Mouse (Mus musculus): ENCODE measurements around the gene Lrrc1. TPM values are rescaled to one million over a fixed set of nuclear protein-coding genes. Genes with fewer than 3 reads are reported as not detected.

Lrrc1 gene
- polyA plus RNA-seq, 1 experiment from 2014 or later, result 6.8 TPM

GRCm38 (mm10) chr9:77469791-77470607, 74.7 kb downstream of the Lrrc1 start:
- Histone ChIP-seq H3K27me3 (replicated peaks) (no peaks in the 10 kb centered on the region), H3K4me2 (replicated peaks) (no peak overlapping the region), H3K36me3 (no peaks in the 10 kb centered on the region), H3K4me3 (no peak overlapping the region), H3K9me3 (no peaks in the 10 kb centered on the region), H3K27ac (no peak overlapping the region), H3K4me1 (peaks cover 6% of the 10 kb centered on the region), H3K9ac (no peak overlapping the region)
- WGBS, result 68% methylated on average over 20 of the region's 20 CpGs
- ATAC-seq (ENCODE audit: low FRiP score, low read depth), result peak; percentile 70; the same call in 1 of the 2 replicates

GRCm38 (mm10) chr9:77466926-77467325, 77.7 kb downstream of the Lrrc1 start:
- Histone ChIP-seq H3K27ac (no peak overlapping the region), H3K36me3 (no peaks in the 10 kb centered on the region), H3K9me3 (no peaks in the 10 kb centered on the region), H3K4me2 (replicated peaks) (no peak overlapping the region), H3K4me1 (peaks cover 15% of the 10 kb centered on the region), H3K9ac (no peak overlapping the region), H3K27me3 (replicated peaks) (no peaks in the 10 kb centered on the region), H3K4me3 (no peak overlapping the region)
- WGBS, result 88% methylated on average over 5 of the region's 5 CpGs
- no peak for ATAC-seq (ENCODE audit: low FRiP score, low read depth)

GRCm38 (mm10) chr9:77465401-77465800, 79.3 kb downstream of the Lrrc1 start:
- no peak overlapping the region for H3K4me2 ChIP-seq (replicated peaks)
- H3K27me3 ChIP-seq (replicated peaks), result no peaks in the 10 kb centered on the region
- H3K4me3 ChIP-seq, result no peak overlapping the region
- peaks cover 15% of the 10 kb centered on the region for H3K4me1 ChIP-seq
- no peak overlapping the region for H3K27ac ChIP-seq
- H3K9ac ChIP-seq, result no peak overlapping the region
- 65% methylated on average over 11 of the region's 11 CpGs for WGBS
- no peak for ATAC-seq (ENCODE audit: low FRiP score, low read depth)
- H3K9me3 ChIP-seq, result no peaks in the 10 kb centered on the region
- H3K36me3 ChIP-seq, result no peaks in the 10 kb centered on the region

GRCm38 (mm10) chr9:77463861-77464260, 80.8 kb downstream of the Lrrc1 start:
- Histone ChIP-seq H3K27me3 (replicated peaks) (no peaks in the 10 kb centered on the region), H3K9me3 (no peaks in the 10 kb centered on the region), H3K36me3 (no peaks in the 10 kb centered on the region), H3K4me3 (no peak overlapping the region), H3K27ac (no peak overlapping the region), H3K9ac (no peak overlapping the region), H3K4me2 (replicated peaks) (no peak overlapping the region), H3K4me1 (peaks cover 15% of the 10 kb centered on the region)
- no peak for ATAC-seq (ENCODE audit: low FRiP score, low read depth)
- WGBS, result 86% methylated on average over 7 of the region's 7 CpGs

- Histone ChIP-seq H3K4me2 (replicated peaks) (no peak overlapping the region), H3K9me3 (no peaks in the 10 kb centered on the region), H3K36me3 (no peaks in the 10 kb centered on the region), H3K9ac (no peak overlapping the region), H3K4me3 (no peak overlapping the region), H3K27ac (no peak overlapping the region), H3K27me3 (replicated peaks) (no peaks in the 10 kb centered on the region), H3K4me1 (peaks cover 15% of the 10 kb centered on the region)
- WGBS, result 65% methylated on average over 4 of the region's 4 CpGs
- ATAC-seq (ENCODE audit: low FRiP score, low read depth), result no peak
These were observed 81.5 kb downstream of the Lrrc1 start for GRCm38 (mm10) chr9:77463195-77463594.

GRCm38 (mm10) chr9:77461371-77461915, 83.2 kb downstream of the Lrrc1 start:
- no peak overlapping the region for H3K4me2 ChIP-seq (replicated peaks)
- H3K4me3 ChIP-seq, result no peak overlapping the region
- 80% methylated on average over 9 of the region's 9 CpGs for whole genome bisulfite sequencing
- H3K9ac ChIP-seq, result no peak overlapping the region
- ATAC-seq (ENCODE audit: low FRiP score, low read depth), result no peak
- no peak overlapping the region for H3K27ac ChIP-seq
- no peaks in the 10 kb centered on the region for H3K9me3 ChIP-seq
- no peaks in the 10 kb centered on the region for H3K36me3 ChIP-seq
- H3K27me3 ChIP-seq (replicated peaks), result no peaks in the 10 kb centered on the region
- H3K4me1 ChIP-seq, result peaks cover 19% of the 10 kb centered on the region

GRCm38 (mm10) chr9:77460408-77460807, 84.3 kb downstream of the Lrrc1 start:
- no peak for ATAC-seq (ENCODE audit: low FRiP score, low read depth)
- Histone ChIP-seq H3K4me1 (peaks cover 18% of the 10 kb centered on the region), H3K27ac (no peak overlapping the region), H3K27me3 (replicated peaks) (no peaks in the 10 kb centered on the region), H3K4me3 (no peak overlapping the region), H3K9ac (no peak overlapping the region), H3K4me2 (replicated peaks) (no peak overlapping the region), H3K9me3 (no peaks in the 10 kb centered on the region), H3K36me3 (no peaks in the 10 kb centered on the region)
- 93% methylated on average over 14 of the region's 14 CpGs for WGBS

- WGBS, result 93% methylated on average over 2 of the region's 2 CpGs
- 0 out of 2 replicates have a peak, but pooled peaks cover 9% of the 10 kb centered on the region for H3K4me1 ChIP-seq
These were observed 85.3 kb downstream of the Lrrc1 start for GRCm38 (mm10) chr9:77459365-77459764.

GRCm38 (mm10) chr9:77456169-77456826, 88.4 kb downstream of the Lrrc1 start:
- Histone ChIP-seq H3K4me2 (replicated peaks) (no peak overlapping the region), H3K36me3 (no peaks in the 10 kb centered on the region), H3K27ac (no peak overlapping the region), H3K9ac (no peak overlapping the region), H3K4me1 (0 out of 2 replicates have a peak, but pooled peaks cover 4% of the 10 kb centered on the region), H3K4me3 (no peak overlapping the region), H3K27me3 (replicated peaks) (no peaks in the 10 kb centered on the region), H3K9me3 (no peaks in the 10 kb centered on the region)
- ATAC-seq (ENCODE audit: low FRiP score, low read depth), result no peak
- 72% methylated on average over 13 of the region's 13 CpGs for WGBS

More at GRCm38 (mm10) chr9:77459365-77459764, 85.3 kb downstream of the Lrrc1 start:
- Histone ChIP-seq H3K4me2 (replicated peaks) (no peak overlapping the region), H3K4me3 (no peak overlapping the region), H3K36me3 (no peaks in the 10 kb centered on the region), H3K27me3 (replicated peaks) (no peaks in the 10 kb centered on the region), H3K9ac (no peak overlapping the region), H3K9me3 (no peaks in the 10 kb centered on the region), H3K27ac (no peak overlapping the region)
- ATAC-seq (ENCODE audit: low FRiP score, low read depth), result no peak

- no peaks in the 10 kb centered on the region for H3K9me3 ChIP-seq
- H3K4me3 ChIP-seq, result no peak overlapping the region
- H3K27ac ChIP-seq, result no peak overlapping the region
- H3K36me3 ChIP-seq, result no peaks in the 10 kb centered on the region
- ATAC-seq (ENCODE audit: low FRiP score, low read depth), result 0 out of 2 replicates have a peak, but pooled peaks have one; percentile 35
- H3K9ac ChIP-seq, result no peak overlapping the region
- WGBS, result 69% methylated on average over 19 of the region's 19 CpGs
- no peak overlapping the region for H3K4me2 ChIP-seq (replicated peaks)
- H3K27me3 ChIP-seq (replicated peaks), result no peaks in the 10 kb centered on the region
- 0 out of 2 replicates have a peak, but pooled peaks cover 4% of the 10 kb centered on the region for H3K4me1 ChIP-seq
These were observed 89.1 kb downstream of the Lrrc1 start for GRCm38 (mm10) chr9:77455439-77456168.

GRCm38 (mm10) chr9:77452046-77452807, 92.4 kb downstream of the Lrrc1 start:
- no peaks in the 10 kb centered on the region for H3K9me3 ChIP-seq
- H3K27me3 ChIP-seq (replicated peaks), result no peaks in the 10 kb centered on the region
- H3K4me3 ChIP-seq, result no peak overlapping the region
- H3K4me1 ChIP-seq, result 0 out of 2 replicates have a peak, but pooled peaks cover 4% of the 10 kb centered on the region
- H3K4me2 ChIP-seq (replicated peaks), result no peak overlapping the region
- H3K27ac ChIP-seq, result no peak overlapping the region
- ATAC-seq (ENCODE audit: low FRiP score, low read depth), result no peak
- H3K9ac ChIP-seq, result no peak overlapping the region
- 84% methylated on average over 12 of the region's 12 CpGs for WGBS
- no peaks in the 10 kb centered on the region for H3K36me3 ChIP-seq
